Mouse (Mus musculus): ENCODE results near the gene Fdxacb1.

DNA sequence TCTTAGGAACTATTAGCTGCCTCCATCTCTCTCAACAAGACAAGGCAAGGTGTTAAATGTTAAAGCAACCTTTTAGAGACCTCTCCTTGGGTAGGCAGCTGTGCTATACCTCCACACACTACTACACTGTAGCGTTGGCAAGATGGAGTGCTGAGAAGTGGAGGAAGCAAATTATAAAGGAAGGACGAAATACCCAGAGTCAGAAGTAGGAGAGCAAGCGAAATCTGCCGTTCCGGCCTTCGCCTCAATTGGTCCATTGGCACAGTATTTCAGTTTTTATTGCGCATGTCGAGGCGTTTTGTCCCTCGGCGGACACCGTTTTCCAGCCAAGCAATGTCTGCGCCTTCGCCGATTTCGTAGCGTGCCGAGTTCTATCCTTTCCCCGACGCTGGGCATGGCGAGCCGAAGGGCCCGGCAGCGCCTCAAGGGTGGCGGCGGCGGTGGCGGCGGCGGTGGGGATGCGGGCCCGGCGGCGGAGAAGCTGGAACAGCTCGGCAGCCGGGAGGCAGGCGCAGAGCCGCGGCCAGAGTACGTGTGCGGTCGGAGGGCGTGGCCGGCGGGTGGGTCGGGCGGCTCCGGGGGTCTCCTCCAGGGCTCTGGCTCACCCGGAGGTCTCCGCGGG is 7.1 kb downstream of the Fdxacb1 start, which contains the start of the genes Alg9 and 1110032A03Rik:
- TF ChIP-seq CTCF (IDR thresholded peaks at IDR 0.05; ENCODE audit: borderline replicate concordance, insufficient read depth, low read depth, low read length) = no peak
- TF ChIP-seq POLR2A (IDR thresholded peaks at IDR 0.05; ENCODE audit: borderline replicate concordance, insufficient read depth, low read length) = peak; percentile 31; the same call in 1 of the 2 replicates

Measured in cerebellum, adult 2 months (tissue).